ENCODE assay signal across 1 mouse cellular context in the genomic region with DNA sequence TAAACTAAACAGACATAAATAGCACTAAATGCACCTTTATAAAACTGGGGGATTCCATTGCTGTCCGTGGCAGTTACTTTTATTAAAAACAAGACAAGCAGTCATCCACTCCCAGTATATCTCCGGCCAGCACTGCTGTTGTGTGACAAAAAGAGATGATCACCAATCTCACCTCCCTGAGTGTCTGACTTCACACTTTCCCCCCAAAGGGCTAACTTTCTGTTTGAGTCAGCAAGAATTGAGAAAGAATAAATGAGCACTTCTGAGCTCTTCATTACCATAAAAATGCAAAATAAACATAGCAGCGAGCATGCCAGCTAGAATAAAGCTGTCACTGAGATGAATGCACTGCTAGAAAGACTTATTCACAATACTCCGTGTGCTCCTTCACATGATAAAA.
TF ChIP-seq lines count a peak whose summit lies in the region.

No protein-coding gene starts in this region.

TF ChIP-seq in CH12.LX, 34 proteins besides CTCF, POLR2A, EP300 and RAD21:
- TF ChIP-seq USF2 (conservative IDR thresholded peaks at IDR 0.05; ENCODE audit: low read depth, low read length) = no peak
- peak; percentile 91 for TF ChIP-seq IRF4 (IDR thresholded peaks at IDR 0.05; ENCODE audit: low read depth, low read length)
- 0 out of 2 replicates have a peak, but pooled peaks have one; percentile 4 for TF ChIP-seq BHLHE40 (IDR thresholded peaks at IDR 0.05; ENCODE audit: low read depth, low read length)
- no peak for TF ChIP-seq MAFK (IDR thresholded peaks at IDR 0.05; ENCODE audit: insufficient replicate concordance, low read length)
- no peak for TF ChIP-seq ZMIZ1 (IDR thresholded peaks at IDR 0.05; ENCODE audit: low read depth, low read length)
- TF ChIP-seq MEF2A (IDR thresholded peaks at IDR 0.05; ENCODE audit: borderline replicate concordance, low read depth, low read length) = peak; percentile 61; the same call in 1 of the 2 replicates
- no peak for TF ChIP-seq KAT2A (IDR thresholded peaks at IDR 0.05; ENCODE audit: insufficient replicate concordance, low read length)
- TF ChIP-seq SMC3 (IDR thresholded peaks at IDR 0.05; ENCODE audit: low read depth, low read length) = no peak
- TF ChIP-seq MYC (IDR thresholded peaks at IDR 0.05; ENCODE audit: low read depth, low read length) = no peak
- TF ChIP-seq NELFE (IDR thresholded peaks at IDR 0.05; ENCODE audit: low read depth, low read length) = no peak
- peak; percentile 53; the same call in 1 of the 2 replicates for TF ChIP-seq JUN (IDR thresholded peaks at IDR 0.05; ENCODE audit: insufficient read depth, low read depth, low read length)
- no peak for TF ChIP-seq ELF1 (IDR thresholded peaks at IDR 0.05; ENCODE audit: low read depth, low read length)
- TF ChIP-seq CHD2 (IDR thresholded peaks at IDR 0.05; ENCODE audit: low read length) = no peak
- TF ChIP-seq JUND (conservative IDR thresholded peaks at IDR 0.05; ENCODE audit: low read depth, low read length) = peak; percentile 86
- peak; percentile 66; the same call in 1 of the 2 replicates for TF ChIP-seq MXI1 (IDR thresholded peaks at IDR 0.05; ENCODE audit: low read depth, low read length)
- TF ChIP-seq TCF12 (IDR thresholded peaks at IDR 0.05; ENCODE audit: low read depth, low read length) = no peak
